Mouse (Mus musculus) frontal cortex, postnatal 25 days (tissue): ENCODE results near the gene Krt15.
A peak's percentile ranks its signal among the peaks of the same experiment; 100 is the strongest.

Experiments
- DNase-seq, 2 experiments: peaks; one replicate each; pipeline ENCODE4 v3.0.0; 2022; ENCODE audit warnings: low spot score in 2 of 2

Gene Krt15

DNA sequence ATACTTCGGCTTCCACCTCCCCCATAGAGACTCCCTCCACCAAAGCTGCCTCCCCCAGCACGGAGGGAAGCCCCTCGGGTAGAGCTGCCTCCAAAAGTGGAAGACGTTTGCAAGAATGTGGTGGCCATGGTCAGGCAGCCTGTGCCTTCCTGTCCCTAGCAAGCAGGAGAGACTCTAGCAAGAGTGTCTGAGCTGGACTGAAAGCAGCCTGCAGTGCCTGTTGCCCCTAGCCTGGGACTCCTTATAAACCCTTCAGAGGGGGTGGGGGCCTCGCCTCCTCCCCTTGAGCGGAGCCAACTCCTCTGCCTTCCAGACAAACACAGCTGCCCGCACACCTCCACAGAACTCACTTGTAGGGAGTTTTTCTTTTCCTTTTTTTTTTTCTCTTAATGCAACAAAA is at the start of gene Krt15:
Gene Krt15 (minus strand): TSS at position 198 of the 400 bp plus-strand sequence.
- DNase-seq, result no peak

DNA sequence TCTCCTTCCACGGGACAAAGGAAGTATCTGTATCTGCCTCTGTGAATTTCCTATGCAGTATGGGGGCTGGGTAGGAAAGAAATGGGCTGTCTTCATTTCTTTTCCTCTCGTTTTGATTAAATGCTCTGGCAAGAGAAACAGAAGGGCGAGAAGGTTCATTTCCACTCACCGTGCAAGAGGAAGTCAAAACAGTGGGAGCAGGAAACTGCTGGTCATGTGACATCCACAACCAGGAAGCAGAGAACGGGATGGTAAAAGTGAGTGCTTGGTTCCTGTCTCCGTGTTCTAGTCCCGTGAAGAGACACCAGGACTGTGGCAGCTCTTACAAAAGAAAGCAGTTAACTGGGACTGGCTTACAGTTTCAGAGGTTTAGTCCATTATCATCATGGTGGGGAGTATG is 46.0 kb upstream of the Krt15 start:
- no peak for DNase-seq

DNA sequence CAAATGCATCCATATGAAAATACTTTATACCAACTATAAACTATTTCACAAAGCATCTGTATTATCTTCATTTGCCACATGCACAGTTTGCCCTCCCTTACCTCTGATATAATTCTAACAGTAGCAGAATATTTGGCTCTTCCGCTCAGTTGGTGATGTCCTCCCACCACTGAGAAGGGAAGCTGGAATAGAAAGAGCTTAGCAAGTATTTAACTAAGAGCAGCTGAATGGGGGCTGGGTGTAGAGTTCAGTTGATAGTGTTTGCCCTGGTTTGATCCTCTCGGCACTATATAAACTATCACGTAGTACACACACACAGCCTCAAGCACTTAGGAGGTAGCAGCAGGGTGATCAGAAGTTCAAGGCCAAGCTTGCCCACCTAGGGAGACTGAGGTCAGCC is 43.5 kb upstream of the Krt15 start:
- DNase-seq, result no peak

DNA sequence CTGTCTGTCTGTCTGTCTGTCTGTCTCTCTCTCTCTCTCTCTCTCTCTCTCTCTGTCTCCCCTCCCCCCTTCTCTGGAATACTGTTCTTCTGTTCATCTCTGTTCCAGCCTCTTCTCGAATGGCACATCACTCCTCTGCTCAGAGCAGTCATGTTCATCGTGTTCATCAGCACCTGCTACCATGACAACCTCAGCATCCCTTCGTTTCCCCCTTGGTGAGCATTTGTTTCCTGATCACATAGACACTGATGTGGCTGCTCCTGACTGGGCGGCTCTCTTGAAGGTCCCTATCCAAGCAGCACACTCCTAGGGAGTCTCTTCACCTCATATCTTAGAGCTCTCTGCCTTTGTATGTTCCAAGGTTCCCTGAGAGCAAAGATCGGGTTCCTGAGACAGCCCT is 42.6 kb upstream of the Krt15 start:
- DNase-seq, result no peak

DNA sequence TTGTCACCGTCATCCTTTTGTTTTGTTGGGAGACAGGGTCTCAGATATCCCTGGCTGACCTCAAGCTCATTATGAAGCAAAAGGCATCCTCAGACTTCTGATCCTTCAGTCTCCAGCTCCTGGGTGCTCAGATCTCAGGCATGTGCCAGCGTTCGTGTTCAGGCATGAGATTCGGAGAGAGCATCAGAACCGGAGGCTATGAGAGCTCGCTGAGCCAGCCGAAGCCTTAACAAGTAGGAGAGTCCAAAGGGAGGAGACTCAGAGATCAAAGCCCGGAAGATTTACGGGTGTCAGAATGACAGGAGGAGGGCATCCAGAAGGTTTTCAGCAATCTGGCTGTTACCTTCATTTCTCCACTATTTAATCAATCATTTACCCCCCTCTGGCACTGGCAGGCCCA is 41.1 kb upstream of the Krt15 start:
- no peak for DNase-seq

DNA sequence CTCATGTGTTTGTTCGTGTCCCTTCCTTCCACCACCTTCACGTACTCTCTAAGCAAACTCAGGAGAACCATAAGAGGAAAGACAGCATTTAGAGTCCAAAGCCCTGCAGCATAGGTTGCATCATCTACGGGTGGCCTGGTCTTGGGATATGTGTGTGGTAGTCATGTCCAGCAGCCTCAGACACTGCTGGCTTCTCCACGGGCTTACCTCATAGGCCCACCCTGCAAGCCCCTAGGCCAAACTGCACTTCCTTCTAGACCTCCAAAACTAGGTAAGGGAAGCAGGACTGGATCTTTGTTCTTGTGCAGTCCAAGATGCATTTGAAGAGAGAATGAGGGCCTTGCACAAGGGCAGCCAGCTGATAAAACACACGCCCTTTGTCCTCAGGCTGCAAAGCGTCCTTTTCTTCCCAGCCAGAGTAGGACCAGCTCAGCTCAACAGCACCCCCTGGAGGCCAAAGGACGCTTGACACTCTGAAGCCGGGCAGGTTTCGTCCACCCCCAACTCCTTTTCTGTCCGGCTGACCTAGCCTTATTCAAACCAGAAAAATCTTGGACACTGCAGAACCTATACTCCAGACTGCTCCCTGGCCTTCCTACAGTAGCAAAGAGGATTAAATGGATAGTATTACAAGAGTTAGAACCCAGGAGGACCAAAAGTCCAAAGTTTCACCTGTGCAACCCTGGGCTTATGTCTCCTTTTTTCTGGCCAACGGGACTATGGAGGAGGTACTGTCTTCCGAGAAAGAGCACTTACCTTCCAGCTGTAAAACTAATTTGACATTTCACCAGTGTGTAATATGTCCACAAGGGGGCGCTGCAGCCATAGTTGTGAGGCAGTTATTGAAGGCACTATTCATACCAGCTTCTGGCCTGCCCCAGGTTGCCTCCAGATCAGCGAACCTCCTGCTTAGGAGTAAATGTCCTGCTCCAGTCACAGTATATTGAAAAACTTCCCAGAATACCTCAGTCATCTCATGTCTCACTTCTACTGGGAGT is 33.3 kb upstream of the Krt15 start:
- peak; percentile 71 to 73 for DNase-seq

DNA sequence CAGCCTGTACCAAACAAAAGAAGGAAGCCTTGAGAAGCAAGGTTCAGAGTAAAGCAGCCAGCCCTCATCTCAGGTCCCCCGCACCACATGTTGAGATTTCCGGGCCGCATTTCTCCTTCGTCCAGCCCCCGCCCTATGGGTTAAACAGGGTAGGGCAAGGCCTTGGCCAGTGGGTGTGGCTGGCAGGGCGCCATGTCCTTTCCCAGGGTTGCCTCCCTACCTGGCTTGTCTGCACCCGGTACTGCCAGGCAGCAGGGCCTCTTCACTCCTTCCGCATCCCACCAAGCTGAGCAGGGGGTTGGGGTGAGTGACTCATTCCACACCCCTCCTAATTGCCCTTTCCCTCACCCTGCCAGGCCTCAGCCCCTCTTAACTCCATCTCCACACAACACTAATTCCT is 32.3 kb upstream of the Krt15 start:
- no peak for DNase-seq

DNA sequence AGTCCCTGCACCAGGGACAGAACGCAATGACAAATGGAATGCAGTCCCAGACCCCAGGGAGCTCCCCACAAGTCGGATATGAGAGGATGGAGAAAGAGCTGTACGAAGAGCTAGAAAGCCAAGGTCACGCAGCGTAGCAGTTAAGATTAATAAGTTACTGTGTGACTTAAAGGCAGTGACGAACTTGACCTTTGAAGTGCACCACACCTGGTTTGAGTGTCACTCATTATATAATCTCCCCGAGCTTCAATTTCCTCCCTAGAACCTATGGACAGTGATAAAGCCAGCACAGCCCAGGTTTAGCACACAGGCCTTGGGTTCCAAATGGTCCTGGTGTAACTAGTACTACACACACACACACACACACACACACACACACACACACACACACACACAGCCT is 28.7 kb upstream of the Krt15 start:
- no peak for DNase-seq

DNA sequence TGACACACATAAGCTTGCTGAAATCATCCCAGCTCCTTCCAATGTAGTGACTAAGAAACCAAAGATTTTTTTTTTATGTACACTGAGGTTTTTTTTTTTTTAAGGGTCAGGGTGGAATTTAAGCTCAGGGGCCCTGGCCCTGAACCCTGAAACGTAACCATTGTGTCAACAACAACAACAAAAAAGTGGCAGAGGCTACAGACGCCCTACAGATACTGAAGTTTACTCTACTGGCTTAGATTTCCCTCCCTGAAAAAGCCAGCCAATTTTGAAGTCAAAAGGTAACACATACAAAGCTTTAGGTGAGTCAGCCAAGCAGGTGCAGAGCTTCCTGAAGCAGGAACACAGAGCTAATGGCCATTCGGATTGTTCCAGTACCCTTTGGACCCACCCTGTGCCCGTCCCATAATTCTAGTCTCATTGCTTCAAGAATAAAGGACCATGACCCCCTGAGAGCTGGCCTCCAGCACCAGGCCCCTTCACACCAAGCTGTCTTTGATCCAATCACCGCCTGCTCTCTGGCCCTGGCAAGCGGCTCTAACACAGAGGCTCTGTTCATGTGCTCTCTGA is 22.3 kb upstream of the Krt15 start:
- DNase-seq, result no peak

DNA sequence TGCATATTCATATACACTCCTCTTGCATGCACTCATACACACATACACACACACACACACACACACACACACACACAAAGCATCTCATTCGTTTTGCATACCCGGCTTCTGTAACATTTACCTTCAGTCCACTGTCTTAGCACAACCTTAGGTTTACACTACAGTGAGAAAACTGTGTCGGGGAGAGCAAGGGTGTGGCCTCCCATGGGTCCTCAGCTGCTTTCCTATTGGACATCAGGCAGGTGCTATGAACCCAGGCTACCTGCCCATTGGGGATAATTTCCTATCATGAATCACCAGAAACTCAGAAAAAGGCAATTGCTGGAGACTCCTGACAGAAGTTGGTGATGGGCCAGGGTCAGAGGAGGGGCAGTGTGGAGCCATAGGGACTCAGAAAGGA is 21.6 kb upstream of the Krt15 start:
- no peak for DNase-seq

DNA sequence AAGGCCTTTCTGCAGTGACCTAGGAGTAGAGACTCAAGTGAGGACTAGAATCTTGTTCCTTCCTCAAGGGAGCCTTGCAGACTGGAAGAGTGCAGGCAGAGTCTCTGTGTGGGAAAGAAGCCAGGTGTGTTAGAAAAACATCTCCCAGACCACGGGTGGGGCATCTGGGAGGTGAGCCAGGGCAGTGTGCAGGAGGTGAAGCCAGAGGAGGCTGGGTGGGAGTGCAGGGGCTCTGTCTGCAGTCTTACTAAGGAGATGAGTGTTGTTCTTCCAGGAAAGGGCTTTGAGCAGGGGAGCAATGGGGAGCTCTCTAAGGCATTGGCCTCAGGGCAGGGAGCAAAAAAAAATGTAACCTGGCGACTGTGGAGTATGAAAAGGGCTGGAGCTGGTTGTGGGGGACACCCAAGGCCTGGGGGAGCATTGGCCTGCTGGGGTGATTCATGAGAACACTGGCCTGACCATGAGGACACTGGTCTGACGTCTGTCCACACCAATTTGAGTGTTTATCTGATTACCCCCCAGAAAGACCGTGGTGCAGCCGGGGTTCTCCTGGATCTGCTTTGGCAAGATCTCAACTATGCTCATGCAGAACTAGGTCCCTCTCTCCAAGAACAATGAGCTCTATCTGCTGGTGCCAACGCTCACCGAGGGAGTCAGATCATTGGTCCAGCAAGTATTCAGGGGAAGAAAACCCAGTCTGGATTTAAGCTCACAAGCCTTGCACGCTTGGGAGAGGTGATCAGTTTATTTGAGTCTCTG is 19.9 kb upstream of the Krt15 start:
- DNase-seq, result no peak

DNA sequence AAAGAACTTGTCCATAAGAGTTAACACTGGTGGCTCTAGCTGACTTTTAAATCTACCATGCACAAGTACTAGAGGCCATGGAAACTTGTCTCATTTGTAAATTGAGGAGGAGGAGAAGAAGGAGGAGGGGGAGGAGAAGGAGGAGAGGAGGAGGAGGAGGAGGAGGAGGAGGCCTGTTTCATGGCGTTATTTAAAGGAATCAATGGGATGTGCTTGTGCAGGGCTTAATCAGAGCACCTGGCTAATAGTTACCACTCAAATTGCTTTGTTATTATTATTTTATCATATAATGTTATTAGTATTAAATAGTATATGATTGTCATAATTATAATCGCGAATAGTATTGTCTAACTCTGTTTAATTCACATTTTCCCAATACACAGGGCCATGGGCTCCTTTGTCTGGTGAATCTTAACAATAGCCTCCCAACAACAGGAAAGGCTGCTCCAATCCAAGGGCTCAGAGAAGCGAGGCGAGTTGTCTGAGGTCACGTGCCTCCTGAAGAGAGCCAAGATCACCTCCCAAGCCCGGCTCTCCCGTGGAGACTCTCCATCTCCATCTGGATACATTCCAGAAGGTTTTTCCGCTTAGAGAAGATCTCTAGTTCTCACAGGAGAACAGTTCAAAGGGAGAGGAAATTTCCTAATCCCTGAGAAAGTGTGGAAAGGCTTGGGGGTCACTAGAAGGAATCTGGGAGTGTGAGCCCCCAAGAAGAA is 13.0 kb upstream of the Krt15 start, which contains the start of gene Krt19:
Gene Krt19 (minus strand): TSS at position 51 of the 716 bp plus-strand sequence.
- DNase-seq, result no peak

DNA sequence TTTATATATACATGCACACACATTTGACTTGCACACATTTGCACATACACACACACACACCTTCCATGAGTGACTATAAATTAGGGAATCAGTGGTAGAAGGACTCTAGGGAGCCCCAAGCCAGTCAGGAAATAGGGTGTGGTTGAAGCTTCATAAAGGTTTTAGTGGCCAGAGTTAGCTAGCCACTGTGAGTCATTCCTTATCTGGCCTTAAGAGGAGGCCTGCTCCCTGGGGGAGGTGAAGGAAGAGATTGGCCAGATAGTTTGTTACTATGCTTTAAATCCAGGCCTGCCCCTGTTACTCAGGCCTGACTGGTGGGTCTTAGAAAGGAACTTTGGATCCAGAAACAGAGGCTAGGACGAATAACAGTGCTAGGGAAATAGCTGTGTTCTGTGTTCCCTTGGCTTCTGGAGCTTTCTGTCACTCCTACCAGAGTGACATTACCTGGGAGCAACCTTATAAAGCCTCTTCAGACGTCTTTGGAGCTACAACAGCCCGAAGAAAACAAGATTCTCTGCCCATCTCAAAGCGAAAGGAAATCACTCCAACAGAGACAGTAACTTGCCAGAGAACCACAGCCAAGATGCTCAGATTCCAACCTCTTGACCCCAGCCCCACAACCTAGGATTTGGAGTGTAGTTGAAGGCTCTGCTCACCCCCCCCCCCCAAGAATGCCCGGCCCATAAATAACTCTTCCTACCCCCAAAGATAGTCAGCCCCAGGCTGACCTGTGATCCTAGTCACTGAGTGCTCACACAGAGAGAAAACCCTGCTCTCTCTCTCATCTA is 12.0 kb upstream of the Krt15 start:
- no peak for DNase-seq

DNA sequence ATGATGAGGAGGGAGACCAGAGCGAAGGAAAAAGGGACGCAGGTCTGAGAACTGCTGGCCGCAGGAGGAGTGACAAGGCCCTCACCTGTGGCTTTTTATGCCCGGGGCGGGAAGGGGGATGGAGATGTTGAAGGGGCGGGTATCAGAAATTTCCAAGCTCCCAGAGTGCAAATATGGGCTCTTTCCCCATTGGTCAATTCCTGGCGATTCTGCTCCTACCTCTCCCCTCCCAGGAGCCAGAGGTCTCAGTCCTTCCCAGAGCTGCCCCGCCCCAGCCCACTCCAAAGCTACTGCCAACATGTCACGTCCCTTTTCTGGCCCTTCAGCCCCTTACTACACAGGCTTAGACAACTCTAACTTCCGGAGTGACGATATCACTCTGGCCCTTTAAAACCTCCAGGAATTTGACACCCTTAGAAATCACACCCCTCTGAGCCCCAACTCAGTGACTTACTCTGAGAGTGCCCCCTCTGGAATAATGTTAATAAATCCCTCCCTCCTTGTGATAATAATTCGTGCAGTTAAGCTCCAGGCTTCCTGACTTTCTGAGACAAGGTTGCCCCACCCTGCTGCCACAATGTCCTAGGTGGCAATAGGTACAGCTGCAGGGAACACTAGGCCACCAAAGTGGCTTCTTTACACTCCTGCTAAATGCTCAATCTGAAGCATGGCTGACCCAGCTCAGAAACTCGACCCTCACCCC is 10.3 kb upstream of the Krt15 start:
- no peak for DNase-seq

DNA sequence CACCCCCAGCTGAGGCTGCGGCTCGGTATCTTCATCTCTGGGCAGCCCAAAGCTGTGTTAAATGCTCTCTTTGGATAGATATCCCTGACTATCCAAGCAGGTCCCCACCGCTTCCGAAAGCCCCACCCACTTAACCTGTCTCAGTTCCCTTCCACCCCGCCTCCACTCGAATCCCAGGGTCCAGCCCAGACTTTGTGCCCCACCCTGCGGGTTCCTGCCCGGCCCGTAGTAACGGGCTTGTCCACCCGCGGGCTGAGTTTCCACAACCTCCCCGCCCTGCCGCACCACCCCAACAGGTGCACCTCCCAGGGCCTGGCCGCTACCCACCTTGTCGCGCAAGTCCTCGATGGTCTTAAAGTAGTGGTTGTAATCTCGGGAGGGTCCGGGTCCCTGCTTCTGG is 9.4 kb upstream of the Krt15 start:
- DNase-seq, result no peak

DNA sequence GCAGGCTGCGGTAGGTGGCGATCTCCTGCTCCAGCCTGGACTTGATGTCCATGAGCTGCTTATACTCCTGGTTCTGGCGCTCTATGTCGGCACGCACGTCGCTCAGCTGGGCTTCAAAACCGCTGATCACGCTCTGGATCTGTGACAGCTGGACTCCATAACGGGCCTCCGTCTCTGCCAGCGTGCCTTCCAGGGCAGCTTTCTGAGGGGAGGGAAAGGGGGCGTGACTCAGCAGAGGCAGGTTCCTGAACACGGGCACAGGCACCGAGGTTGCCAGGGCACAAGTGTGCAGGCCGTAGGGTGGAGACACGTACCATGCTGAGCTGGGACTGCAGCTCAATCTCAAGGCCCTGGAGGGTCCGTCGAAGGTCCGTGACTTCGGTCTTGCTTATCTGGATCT is 5.2 kb upstream of the Krt15 start:
- no peak for DNase-seq

DNA sequence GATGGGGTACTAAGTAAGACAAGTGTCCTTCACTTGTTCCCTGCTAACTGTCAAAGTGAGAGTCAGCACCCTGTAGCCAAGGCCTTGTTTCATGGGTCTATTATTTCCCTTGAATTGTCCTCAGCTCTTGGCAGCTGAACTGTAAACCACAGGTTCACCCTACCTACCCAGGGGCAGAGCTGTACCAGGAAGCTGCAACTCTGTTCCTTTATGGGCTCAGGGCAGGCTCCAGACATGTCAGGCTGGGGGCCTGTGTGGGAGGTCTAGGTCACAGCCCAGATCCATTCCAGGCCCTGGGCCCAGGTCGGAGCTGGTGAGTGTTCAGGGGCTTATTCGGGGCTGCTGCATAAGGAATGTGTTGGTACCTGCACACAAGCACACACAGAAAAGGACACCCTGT is 3.7 kb upstream of the Krt15 start:
- no peak for DNase-seq

DNA sequence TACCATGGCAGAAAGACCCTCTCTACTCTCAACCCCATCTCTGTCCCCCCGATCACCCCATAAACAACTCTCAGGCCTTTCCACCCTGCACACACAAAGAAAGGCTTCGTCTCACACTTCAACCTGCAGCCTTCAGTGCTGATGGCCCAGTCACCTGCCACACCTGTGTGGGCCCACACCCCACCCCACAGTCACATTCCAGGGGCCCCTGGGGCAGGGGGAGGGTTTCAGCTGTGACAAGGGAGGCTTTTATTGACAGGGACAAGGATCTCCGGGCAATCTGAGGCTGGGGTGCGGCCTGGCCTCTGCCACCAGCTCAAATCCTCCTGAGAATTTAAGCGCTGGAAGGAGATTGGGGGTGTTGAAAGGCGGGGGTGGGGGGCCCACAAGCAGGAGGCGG is 3.1 kb upstream of the Krt15 start:
- no peak for DNase-seq

DNA sequence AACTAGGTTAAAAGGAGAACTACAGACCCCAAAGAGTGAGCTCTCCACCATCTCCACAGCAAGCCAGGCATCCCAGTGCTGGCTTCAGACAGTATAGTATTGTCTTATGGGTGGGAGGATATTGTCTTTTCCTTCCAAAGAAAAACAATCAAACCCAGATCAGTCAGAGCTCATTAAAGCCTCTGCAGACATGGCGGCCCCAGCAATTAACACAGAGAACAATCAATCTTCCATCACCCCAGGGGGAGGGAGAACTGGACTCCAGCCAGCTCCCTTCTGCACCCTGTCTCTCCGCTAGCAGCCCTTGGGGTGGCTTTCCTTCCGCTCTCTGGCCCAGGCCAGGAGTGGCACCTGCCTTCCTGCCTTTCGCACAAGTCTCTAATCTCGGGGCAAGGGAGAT is 2.0 kb upstream of the Krt15 start:
- DNase-seq, result no peak

DNA sequence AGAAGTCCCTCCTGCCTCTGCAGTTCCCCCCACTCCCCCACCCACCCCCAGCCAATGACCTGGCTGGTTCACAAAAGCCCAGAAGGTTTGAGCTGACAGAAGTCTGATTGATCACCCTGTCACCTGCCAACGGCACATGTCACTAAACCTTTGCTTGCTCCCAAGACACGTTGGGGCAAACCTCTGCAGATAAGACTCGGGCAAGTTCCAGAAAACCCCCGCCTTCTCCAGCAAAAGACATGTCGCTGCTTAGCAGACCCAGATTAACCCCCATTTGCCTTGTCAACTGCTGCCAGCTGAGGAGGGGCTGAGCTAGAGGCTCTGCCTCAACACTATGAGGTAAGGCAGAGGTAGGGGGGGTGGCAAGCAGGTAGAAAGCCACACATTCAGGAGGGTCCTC is 831 bp upstream of the Krt15 start:
- no peak for DNase-seq
